Mouse (Mus musculus) intestine, embryonic 15.5 days (tissue): ENCODE results near the gene Kcnh1. TPM values are rescaled to one million over a fixed set of nuclear protein-coding genes. Genes with fewer than 3 reads are reported as not detected.

ENCODE experiments used
- ATAC-seq: fragments of 200-750 bp; cut with Nextera tagmentation; 2 replicates; pipeline ENCODE4 v1.8.0; 2017; ENCODE audit warnings: moderate TSS enrichment, moderate library complexity
- H3K27ac ChIP-seq: fragments of 300-500 bp; sonication (generic); 2 replicates; pipeline ENCODE4 v1.5.1; 2015; ENCODE audit warnings: mild to moderate bottlenecking, inconsistent platforms
- H3K27me3 ChIP-seq: fragments of 300-500 bp; sonication (generic); replicated peaks from 2 replicates; pipeline ENCODE4 v1.6.1; 2015; ENCODE audit warnings: inconsistent platforms
- H3K36me3 ChIP-seq: fragments of 300-500 bp; sonication (generic); 2 replicates; pipeline ENCODE4 v1.6.1; 2015; ENCODE audit warnings: inconsistent platforms
- H3K4me1 ChIP-seq: fragments of 300-500 bp; sonication (generic); replicated peaks from 2 replicates; pipeline ENCODE4 v1.6.1; 2015; ENCODE audit warnings: inconsistent platforms
- H3K4me2 ChIP-seq: fragments of 300-500 bp; sonication (generic); replicated peaks from 2 replicates; pipeline ENCODE4 v1.6.1; 2015; ENCODE audit warnings: mild to moderate bottlenecking, inconsistent platforms
- H3K4me3 ChIP-seq: fragments of 300-500 bp; sonication (generic); replicated peaks from 2 replicates; pipeline ENCODE4 v1.5.1; 2015; ENCODE audit warnings: inconsistent platforms
- H3K9ac ChIP-seq: fragments of 300-500 bp; sonication (generic); 2 replicates; pipeline ENCODE4 v1.6.1; 2015; ENCODE audit warnings: inconsistent platforms
- H3K9me3 ChIP-seq: fragments of 300-500 bp; sonication (generic); 2 replicates; pipeline ENCODE4 v1.6.1; 2016; ENCODE audit warnings: inconsistent platforms
- WGBS: fragments of 180-500 bp; shearing (Covaris S2); methylation state at CpG from one replicate; pipeline ENCODE4 v1.1.7; 2015; 5-methylcytosine and 5-hydroxymethylcytosine counted together
- polyA plus RNA-seq: library from polyadenylated mRNA; unstranded; fragments of >200 nt; fragmentation: Nextera tagmentation; extraction: Ambion mirVana; gene quantifications from 2 replicates; pipeline ENCODE4 v1.2.1, GENCODE M21; 2015

Kcnh1 gene
- polyA plus RNA-seq, 1 experiment from 2014 or later = 0.99 TPM

- WGBS = 76% methylated on average over 6 of the region's 6 CpGs
- Histone ChIP-seq H3K27ac (no peak overlapping the region), H3K27me3 (no peaks in the 10 kb centered on the region), H3K4me3 (no peak overlapping the region), H3K36me3 (no peaks in the 10 kb centered on the region), H3K9me3 (no peaks in the 10 kb centered on the region), H3K4me2 (no peak overlapping the region), H3K9ac (no peak overlapping the region), H3K4me1 (0 out of 2 replicates have a peak, but pooled peaks cover 3% of the 10 kb centered on the region)
- no peak for ATAC-seq
Measured at GRCm38 (mm10) chr1:192439151-192439837, 248.7 kb downstream of the Kcnh1 start.

- H3K36me3 ChIP-seq = no peaks in the 10 kb centered on the region
- H3K4me2 ChIP-seq = no peak overlapping the region
- 88% methylated on average over 5 of the region's 5 CpGs for WGBS
- 0 out of 2 replicates have a peak, but pooled peaks cover 3% of the 10 kb centered on the region for H3K4me1 ChIP-seq
- ATAC-seq = no peak
- H3K9me3 ChIP-seq = no peaks in the 10 kb centered on the region
- H3K27me3 ChIP-seq = no peaks in the 10 kb centered on the region
- H3K9ac ChIP-seq = no peak overlapping the region
- no peak overlapping the region for H3K4me3 ChIP-seq
- H3K27ac ChIP-seq = no peak overlapping the region
Measured at GRCm38 (mm10) chr1:192442772-192443445, 252.3 kb downstream of the Kcnh1 start.

DNA sequence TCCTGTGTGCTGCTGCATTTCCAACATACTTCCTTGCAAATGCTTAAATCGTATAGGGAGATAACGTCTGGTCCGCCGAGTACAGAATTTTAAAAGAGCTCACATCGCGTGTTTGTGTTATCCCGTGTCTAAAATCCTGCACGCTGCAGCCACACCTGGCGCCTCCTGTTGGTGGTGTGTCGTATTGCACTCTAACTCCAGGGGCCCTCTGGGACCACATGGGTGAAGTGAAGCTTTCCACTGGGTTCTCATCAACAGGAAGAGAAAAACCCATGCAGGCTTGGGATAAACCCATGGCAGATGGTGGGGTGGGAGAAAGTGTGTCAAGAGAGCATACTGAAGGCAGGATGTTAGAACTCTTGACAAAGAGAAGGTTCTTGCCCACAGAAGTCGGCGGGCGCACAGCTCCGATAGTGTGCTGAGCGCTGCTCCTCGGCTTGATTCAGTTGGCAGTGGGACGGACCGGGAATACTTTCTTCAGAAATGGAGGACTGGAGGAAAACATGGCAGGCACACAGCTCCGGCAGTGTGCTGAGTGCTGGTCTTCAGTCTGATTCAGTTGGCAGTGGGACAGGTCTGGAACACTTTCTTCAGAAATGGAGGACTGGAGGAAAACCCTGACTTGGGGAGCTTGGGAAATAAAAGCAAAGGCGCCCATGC, 253.6 kb downstream of the Kcnh1 start:
- no peak overlapping the region for H3K9ac ChIP-seq
- H3K27ac ChIP-seq = no peak overlapping the region
- no peak for ATAC-seq
- H3K4me2 ChIP-seq = no peak overlapping the region
- H3K36me3 ChIP-seq = no peaks in the 10 kb centered on the region
- no peaks in the 10 kb centered on the region for H3K27me3 ChIP-seq
- WGBS = 75% methylated on average over 20 of the region's 20 CpGs
- no peak overlapping the region for H3K4me3 ChIP-seq
- no peaks in the 10 kb centered on the region for H3K9me3 ChIP-seq
- H3K4me1 ChIP-seq = no peaks in the 10 kb centered on the region

DNA sequence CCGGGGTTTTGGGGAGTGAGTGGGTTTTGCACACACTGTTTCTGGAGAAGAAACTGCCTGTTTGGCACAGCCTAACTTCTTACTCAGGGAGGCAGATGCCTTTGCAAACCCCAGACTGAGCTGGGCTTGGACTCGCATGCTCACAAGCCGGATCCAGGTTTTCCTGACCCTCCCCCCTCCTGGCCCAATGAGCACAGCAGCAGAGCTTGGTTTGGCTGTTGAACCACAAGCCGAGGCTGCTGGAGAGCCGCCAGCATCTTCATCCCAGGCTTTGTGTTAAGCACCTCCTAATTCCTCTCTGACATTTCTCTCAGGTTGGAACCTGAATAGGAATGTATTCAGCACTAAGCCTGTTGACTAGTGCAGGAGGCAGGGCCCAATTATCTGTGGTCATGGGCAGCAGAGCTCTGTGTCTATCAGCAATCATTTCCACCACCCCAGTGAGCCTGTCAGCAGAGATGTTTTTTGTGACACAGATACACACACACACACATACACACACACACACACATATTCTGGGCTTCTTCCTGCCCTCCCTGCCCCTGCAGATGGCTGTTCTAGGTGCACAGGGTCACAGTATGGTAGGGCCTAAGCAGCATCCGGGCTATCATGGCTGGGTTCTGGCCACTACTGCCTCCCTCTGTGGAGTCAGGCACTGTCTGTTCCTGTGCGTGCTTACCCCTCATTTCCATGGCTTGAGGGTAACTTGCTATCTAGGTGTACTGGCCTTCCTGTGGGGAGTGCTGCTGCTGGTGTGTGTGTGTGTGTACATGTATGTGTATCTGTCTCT, 254.3 kb downstream of the Kcnh1 start:
- Histone ChIP-seq H3K27ac (no peak overlapping the region), H3K9me3 (no peaks in the 10 kb centered on the region), H3K4me3 (no peak overlapping the region), H3K4me1 (no peaks in the 10 kb centered on the region), H3K9ac (no peak overlapping the region), H3K27me3 (no peaks in the 10 kb centered on the region), H3K4me2 (no peak overlapping the region), H3K36me3 (no peaks in the 10 kb centered on the region)
- 56% methylated on average over 7 of the region's 7 CpGs for WGBS
- 0 out of 2 replicates have a peak, but pooled peaks have one; percentile 43 for ATAC-seq

- Histone ChIP-seq H3K4me2 (no peak overlapping the region), H3K9me3 (no peaks in the 10 kb centered on the region), H3K36me3 (no peaks in the 10 kb centered on the region), H3K27ac (no peak overlapping the region), H3K9ac (no peak overlapping the region), H3K27me3 (no peaks in the 10 kb centered on the region), H3K4me1 (no peaks in the 10 kb centered on the region), H3K4me3 (no peak overlapping the region)
- WGBS = 64% methylated on average over 5 of the region's 5 CpGs
- no peak for ATAC-seq
Measured at GRCm38 (mm10) chr1:192446158-192446557, 255.6 kb downstream of the Kcnh1 start.

GRCm38 (mm10) chr1:192447666-192448065, 257.1 kb downstream of the Kcnh1 start:
- no peak overlapping the region for H3K4me2 ChIP-seq
- H3K36me3 ChIP-seq = no peaks in the 10 kb centered on the region
- 72% methylated on average over 2 of the region's 2 CpGs for WGBS
- no peak overlapping the region for H3K27ac ChIP-seq
- no peaks in the 10 kb centered on the region for H3K9me3 ChIP-seq
- no peak for ATAC-seq
- no peaks in the 10 kb centered on the region for H3K27me3 ChIP-seq
- no peaks in the 10 kb centered on the region for H3K4me1 ChIP-seq
- H3K4me3 ChIP-seq = no peak overlapping the region
- no peak overlapping the region for H3K9ac ChIP-seq

- no peaks in the 10 kb centered on the region for H3K9me3 ChIP-seq
- ATAC-seq = no peak
- H3K4me2 ChIP-seq = no peak overlapping the region
- H3K4me3 ChIP-seq = no peak overlapping the region
- no peaks in the 10 kb centered on the region for H3K36me3 ChIP-seq
- no peaks in the 10 kb centered on the region for H3K4me1 ChIP-seq
- no peak overlapping the region for H3K9ac ChIP-seq
- no peak overlapping the region for H3K27ac ChIP-seq
- WGBS = 80% methylated on average over 1 of the region's 1 CpGs
- no peaks in the 10 kb centered on the region for H3K27me3 ChIP-seq
Measured at GRCm38 (mm10) chr1:192448512-192448911, 257.9 kb downstream of the Kcnh1 start.

- WGBS = 66% methylated on average over 4 of the region's 4 CpGs
- H3K27ac ChIP-seq = no peak overlapping the region
- H3K27me3 ChIP-seq = no peaks in the 10 kb centered on the region
- no peak overlapping the region for H3K9ac ChIP-seq
- ATAC-seq = no peak
- H3K4me2 ChIP-seq = no peak overlapping the region
- no peaks in the 10 kb centered on the region for H3K9me3 ChIP-seq
- no peaks in the 10 kb centered on the region for H3K4me1 ChIP-seq
- no peaks in the 10 kb centered on the region for H3K36me3 ChIP-seq
- no peak overlapping the region for H3K4me3 ChIP-seq
Measured at GRCm38 (mm10) chr1:192449572-192450351, 259.2 kb downstream of the Kcnh1 start.

- no peak for ATAC-seq
- H3K27ac ChIP-seq = no peak overlapping the region
- H3K9me3 ChIP-seq = no peaks in the 10 kb centered on the region
- no peak overlapping the region for H3K9ac ChIP-seq
- no peaks in the 10 kb centered on the region for H3K4me1 ChIP-seq
- H3K4me3 ChIP-seq = no peak overlapping the region
- no peaks in the 10 kb centered on the region for H3K27me3 ChIP-seq
- no peak overlapping the region for H3K4me2 ChIP-seq
- no peaks in the 10 kb centered on the region for H3K36me3 ChIP-seq
Measured at GRCm38 (mm10) chr1:192450425-192450824, 259.9 kb downstream of the Kcnh1 start.

- H3K27ac ChIP-seq = no peak overlapping the region
- no peaks in the 10 kb centered on the region for H3K27me3 ChIP-seq
- no peaks in the 10 kb centered on the region for H3K9me3 ChIP-seq
- no peak overlapping the region for H3K4me2 ChIP-seq
- no peak for ATAC-seq
- no peaks in the 10 kb centered on the region for H3K4me1 ChIP-seq
- no peak overlapping the region for H3K9ac ChIP-seq
- no peaks in the 10 kb centered on the region for H3K36me3 ChIP-seq
- WGBS = 74% methylated on average over 4 of the region's 4 CpGs
- no peak overlapping the region for H3K4me3 ChIP-seq
Measured at GRCm38 (mm10) chr1:192451722-192452121, 261.1 kb downstream of the Kcnh1 start.

GRCm38 (mm10) chr1:192454501-192454900, 263.9 kb downstream of the Kcnh1 start:
- Histone ChIP-seq H3K27ac (no peak overlapping the region), H3K4me1 (peaks cover 8% of the 10 kb centered on the region; the same call in 1 of the 2 replicates), H3K9me3 (no peaks in the 10 kb centered on the region), H3K4me2 (no peak overlapping the region), H3K36me3 (no peaks in the 10 kb centered on the region), H3K9ac (no peak overlapping the region), H3K27me3 (no peaks in the 10 kb centered on the region), H3K4me3 (no peak overlapping the region)
- WGBS = 46% methylated on average over 1 of the region's 1 CpGs
- no peak for ATAC-seq
